Mouse (Mus musculus) lung, postnatal 0 days (tissue): ENCODE measurements around the gene Synj1. TPM values are rescaled to one million over a fixed set of nuclear protein-coding genes. Genes with fewer than 3 reads are reported as not detected.

Source experiments
- ATAC-seq: fragments of 200-750 bp; cut with Nextera tagmentation; 2 replicates; pipeline ENCODE4 v1.8.0; 2017; ENCODE audit warnings: moderate library complexity
- DNase-seq: peaks from one replicate; pipeline ENCODE4 v3.0.0-alpha.2; 2016; ENCODE audit warnings: low spot score
- H3K27ac ChIP-seq: fragments of 300-500 bp; sonication (generic); 2 replicates; pipeline ENCODE4 v1.5.1; 2014; ENCODE audit warnings: antibody characterized with exemption, mild to moderate bottlenecking, low read length, mixed read lengths
- H3K27me3 ChIP-seq: fragments of 300-500 bp; sonication (generic); replicated peaks from 2 replicates; pipeline ENCODE4 v1.6.1; 2014; ENCODE audit warnings: low read length, mixed read lengths; ENCODE audit not compliant: insufficient read depth
- H3K36me3 ChIP-seq: fragments of 300-500 bp; sonication (generic); 2 replicates; pipeline ENCODE4 v1.6.1; 2014; ENCODE audit warnings: low read length, mixed read lengths; ENCODE audit not compliant: insufficient read depth
- H3K4me1 ChIP-seq: fragments of 300-500 bp; sonication (generic); 2 replicates; pipeline ENCODE4 v1.6.1; 2014; ENCODE audit warnings: antibody characterized with exemption, low read depth, low read length, mixed read lengths; ENCODE audit not compliant: insufficient read depth
- H3K4me2 ChIP-seq: fragments of 300-500 bp; sonication (generic); replicated peaks from 2 replicates; pipeline ENCODE4 v1.6.1; 2014; ENCODE audit warnings: low read depth, mild to moderate bottlenecking, low read length, moderate library complexity, mixed read lengths
- H3K4me3 ChIP-seq: fragments of 300-500 bp; sonication (generic); 2 replicates; pipeline ENCODE4 v1.5.1; 2014; ENCODE audit warnings: low read depth, low read length
- H3K9ac ChIP-seq: fragments of 300-500 bp; sonication (generic); replicated peaks from 2 replicates; pipeline ENCODE4 v1.6.1; 2014; ENCODE audit warnings: low read depth, mild to moderate bottlenecking
- H3K9me3 ChIP-seq: fragments of 300-500 bp; sonication (generic); 2 replicates; pipeline ENCODE4 v1.6.1; 2016; ENCODE audit warnings: low read length, mixed read lengths
- CTCF ChIP-seq: IDR thresholded peaks from 2 replicates; pipeline ENCODE4 v1.5.1; 2016; ENCODE audit warnings: antibody characterized with exemption, mild to moderate bottlenecking
- EP300 ChIP-seq: IDR thresholded peaks from 2 replicates; pipeline ENCODE4 v1.6.1; 2016; ENCODE audit warnings: antibody characterized with exemption, mild to moderate bottlenecking, control low read depth
- WGBS: fragments of 180-500 bp; shearing (Covaris S2); extraction: QIAGEN DNeasy Blood & Tissue Kit; methylation state at CpG from one replicate; pipeline ENCODE4 v1.1.7; 2014; 5-methylcytosine and 5-hydroxymethylcytosine counted together
- polyA plus RNA-seq: library from polyadenylated mRNA; unstranded; fragments of >200 nt; fragmentation: Nextera tagmentation; extraction: Ambion mirVana; gene quantifications from 2 replicates; pipeline ENCODE4 v1.2.1, GENCODE M21; 2015

The Synj1 gene
- 12.7 and 13.1 TPM in 2 replicates for polyA plus RNA-seq

DNA sequence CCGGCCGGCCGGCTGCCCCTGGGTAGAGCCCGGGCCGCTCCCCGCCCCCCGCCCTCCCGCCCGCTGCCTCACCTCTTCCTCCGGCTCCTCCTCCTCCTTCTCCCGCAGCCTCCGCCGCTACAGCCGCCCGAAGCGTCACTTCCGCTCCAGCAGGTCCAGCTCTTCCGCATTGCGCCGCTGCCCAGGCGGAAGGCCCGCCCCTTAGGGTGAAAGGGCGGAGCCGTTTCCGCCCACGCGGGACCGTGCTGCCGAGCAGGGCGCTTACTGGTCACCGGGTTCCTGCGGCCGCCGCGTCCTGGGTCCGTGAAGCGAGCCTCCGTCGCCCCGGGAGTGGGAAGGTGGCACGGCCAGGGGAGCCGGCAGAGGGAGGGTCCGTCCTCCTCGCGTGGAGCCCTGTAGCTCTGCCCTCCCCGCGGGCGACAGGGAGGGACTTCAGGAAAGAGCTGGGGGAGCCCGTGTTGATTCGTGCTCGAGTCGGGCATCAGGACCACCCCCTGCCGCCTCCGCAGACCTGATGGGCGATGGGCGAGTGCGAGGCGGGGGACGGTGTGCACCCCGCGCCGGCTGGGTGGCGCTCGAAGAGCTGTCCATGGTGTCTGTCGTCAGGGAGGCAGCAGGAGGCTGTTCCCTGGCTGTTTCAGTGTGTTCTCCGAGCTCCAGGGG is at the start of gene Synj1:
Synj1 (minus strand) TSS at position 288 of the 663 bp plus-strand sequence.
- TF ChIP-seq CTCF (peak; percentile 38), EP300 (no peak)
- Histone ChIP-seq H3K36me3 (peaks cover 10% of the 10 kb centered on the region; the same call in 1 of the 2 replicates), H3K9ac (peak within 1 kb of the TSS; percentile 95), H3K27me3 (no peaks in the 10 kb centered on the region), H3K9me3 (no peaks in the 10 kb centered on the region), H3K4me2 (peak within 1 kb of the TSS; percentile 84), H3K4me3 (peak within 1 kb of the TSS; percentile 91), H3K27ac (peak within 1 kb of the TSS; percentile 91), H3K4me1 (no peaks in the 10 kb centered on the region)
- ATAC-seq (peak; percentile 97), DNase-seq (peak; percentile 98)
- WGBS, result under 1% methylated on average over 50 of the region's 66 CpGs

DNA sequence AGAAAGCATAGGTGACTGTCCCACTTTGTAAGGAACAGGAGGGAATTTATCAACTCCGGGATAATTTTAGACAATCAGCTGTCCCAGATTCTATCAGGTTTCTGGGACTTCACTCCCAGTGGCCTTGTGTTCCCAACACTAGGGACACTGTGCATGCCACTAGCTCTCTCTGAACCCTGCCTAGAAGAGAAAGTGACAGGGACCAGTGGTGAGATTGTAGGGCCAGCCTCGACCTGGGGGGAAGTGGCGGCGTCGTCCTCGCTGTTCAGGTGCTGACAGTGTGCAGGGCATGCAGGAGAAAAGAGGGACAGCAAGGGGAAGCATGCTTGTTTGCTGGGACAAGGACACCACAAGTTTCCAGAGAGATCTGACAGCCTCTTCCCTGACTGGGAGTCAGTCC is 46.6 kb upstream of the Synj1 start:
- no peak overlapping the region for H3K4me3 ChIP-seq
- no peak overlapping the region for H3K27ac ChIP-seq
- no peaks in the 10 kb centered on the region for H3K9me3 ChIP-seq
- no peaks in the 10 kb centered on the region for H3K36me3 ChIP-seq
- H3K4me2 ChIP-seq, result no peak overlapping the region
- DNase-seq, result no peak
- H3K9ac ChIP-seq, result no peak overlapping the region
- ATAC-seq, result no peak
- no peaks in the 10 kb centered on the region for H3K27me3 ChIP-seq
- H3K4me1 ChIP-seq, result no peaks in the 10 kb centered on the region
- TF ChIP-seq CTCF, result no peak
- no peak for TF ChIP-seq EP300
- 78% methylated on average over 6 of the region's 6 CpGs for WGBS

- Histone ChIP-seq H3K36me3 (no peaks in the 10 kb centered on the region), H3K9me3 (no peaks in the 10 kb centered on the region), H3K9ac (no peak overlapping the region), H3K4me2 (no peak overlapping the region), H3K27ac (no peak overlapping the region), H3K4me1 (no peaks in the 10 kb centered on the region), H3K4me3 (no peak overlapping the region), H3K27me3 (no peaks in the 10 kb centered on the region)
- TF ChIP-seq EP300 (no peak), CTCF (no peak)
- ATAC-seq, result no peak
- no peak for DNase-seq
- WGBS, result 68% methylated on average over 4 of the region's 4 CpGs
Measured at GRCm38 (mm10) chr16:91057261-91057660, 46.2 kb upstream of the Synj1 start.

- TF ChIP-seq EP300 (no peak), CTCF (no peak)
- Histone ChIP-seq H3K9me3 (no peaks in the 10 kb centered on the region), H3K4me1 (no peaks in the 10 kb centered on the region), H3K9ac (no peak overlapping the region), H3K4me3 (no peak overlapping the region), H3K4me2 (no peak overlapping the region), H3K27me3 (no peaks in the 10 kb centered on the region), H3K36me3 (no peaks in the 10 kb centered on the region), H3K27ac (no peak overlapping the region)
- peak; percentile 44 for DNase-seq
- 39% methylated on average over 16 of the region's 16 CpGs for WGBS
- ATAC-seq, result peak; percentile 58
Measured at GRCm38 (mm10) chr16:91056043-91056821, 45.1 kb upstream of the Synj1 start.

DNA sequence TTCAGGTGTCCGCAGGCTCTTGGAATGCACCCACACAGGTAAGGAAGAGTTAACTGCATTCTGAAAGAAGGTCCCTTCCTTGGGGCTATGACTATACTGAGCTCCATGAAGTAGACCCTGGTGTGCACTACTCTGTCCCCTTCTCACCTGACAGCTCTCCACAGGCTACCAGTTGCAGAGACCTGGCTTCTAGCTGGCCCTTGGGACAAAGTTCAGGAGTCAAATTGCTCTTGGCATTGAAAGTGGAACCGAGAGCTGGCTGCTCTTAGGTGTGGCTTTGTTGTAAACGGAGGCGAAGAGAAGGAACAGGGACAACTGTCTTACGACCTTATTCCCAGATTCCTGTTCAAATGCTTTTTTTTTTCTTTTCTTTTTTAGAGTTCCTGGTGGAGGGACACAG is 44.0 kb upstream of the Synj1 start:
- ATAC-seq, result no peak
- Histone ChIP-seq H3K4me3 (no peak overlapping the region), H3K9ac (no peak overlapping the region), H3K27ac (no peak overlapping the region), H3K36me3 (no peaks in the 10 kb centered on the region), H3K27me3 (no peaks in the 10 kb centered on the region), H3K4me2 (no peak overlapping the region), H3K9me3 (no peaks in the 10 kb centered on the region), H3K4me1 (no peaks in the 10 kb centered on the region)
- no peak for TF ChIP-seq CTCF
- no peak for TF ChIP-seq EP300
- WGBS, result 68% methylated on average over 5 of the region's 5 CpGs
- DNase-seq, result no peak

- Histone ChIP-seq H3K9me3 (no peaks in the 10 kb centered on the region), H3K4me3 (no peak overlapping the region), H3K4me1 (no peaks in the 10 kb centered on the region), H3K9ac (no peak overlapping the region), H3K27me3 (no peaks in the 10 kb centered on the region), H3K4me2 (no peak overlapping the region), H3K27ac (no peak overlapping the region), H3K36me3 (no peaks in the 10 kb centered on the region)
- no peak for ATAC-seq
- no peak for DNase-seq
- 46% methylated on average over 8 of the region's 8 CpGs for WGBS
- TF ChIP-seq EP300 (no peak), CTCF (no peak)
Measured at GRCm38 (mm10) chr16:91053599-91053998, 42.5 kb upstream of the Synj1 start.
